Mouse (Mus musculus) bone marrow macrophage, adult 2 months (primary cell): ENCODE results near the gene Bbc3.

Experiments used
- CTCF ChIP-seq: IDR thresholded peaks from 2 replicates; pipeline ENCODE4 v1.5.1; 2012; ENCODE audit warnings: low read depth, mild to moderate bottlenecking, low read length, moderate library complexity
- POLR2A ChIP-seq: IDR thresholded peaks from 2 replicates; pipeline ENCODE4 v1.6.1; 2012; ENCODE audit warnings: mild to moderate bottlenecking, low read depth, low read length, borderline replicate concordance

DNA sequence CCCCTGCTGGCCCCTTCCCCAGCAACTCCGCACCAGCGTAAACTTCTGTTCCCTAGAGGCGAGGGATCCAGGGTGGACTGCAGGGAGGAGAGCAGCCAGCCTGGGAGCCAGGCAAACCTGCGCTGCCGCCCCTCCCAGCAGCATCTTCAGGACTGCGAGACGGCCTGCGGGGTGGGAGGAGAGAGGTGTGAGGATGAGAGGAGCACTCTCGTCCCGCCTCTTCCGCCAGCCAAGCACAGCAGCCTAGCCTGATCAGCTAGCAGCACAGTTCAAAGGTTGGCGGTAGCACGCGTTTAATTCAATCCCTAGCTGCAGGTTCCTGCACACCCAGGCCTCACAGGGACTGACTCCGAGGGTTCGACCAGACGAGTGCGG lies 34.4 kb upstream of the Bbc3 start:
- TF ChIP-seq CTCF (no peak), POLR2A (no peak)
